Mouse (Mus musculus) erythroblast, adult 5-6 weeks (primary cell): ENCODE results near the gene Slc25a22. TPM values are rescaled to one million over a fixed set of nuclear protein-coding genes. Genes with fewer than 3 reads are reported as not detected.
A peak's percentile ranks its signal among the peaks of the same experiment; 100 is the strongest.
"Not testable (repeated sequence)": the region's sequence is repeated elsewhere in the genome, so short reads cannot be mapped to it uniquely, and the experiment has no call there.

ENCODE experiments used
- ATAC-seq: replicated peaks from 2 replicates; pipeline ENCODE4 v1.8.0; 2016; ENCODE audit warnings: moderate number of reproducible peaks, mild to moderate bottlenecking, moderate TSS enrichment, inconsistent platforms; ENCODE audit not compliant: poor library complexity, low FRiP score, severe bottlenecking
- total RNA-seq, 2 experiments: library from RNA; stranded (forward) in 1 of 2; stranded (reverse) in 1 of 2; fragments of 150-400 nt in 1 of 2; fragments of 200-764, 138-1000 nt in 1 of 2; gene quantifications; 2 replicates each; pipeline versions ENCODE4 v1.2.3 to v1.2.4; 2015 to 2017; ENCODE audit warnings: low replicate concordance in 2 of 2

Slc25a22 gene
- total RNA-seq, 2 experiments from 2014 or later, result 3.2 to 11.7 TPM

DNA sequence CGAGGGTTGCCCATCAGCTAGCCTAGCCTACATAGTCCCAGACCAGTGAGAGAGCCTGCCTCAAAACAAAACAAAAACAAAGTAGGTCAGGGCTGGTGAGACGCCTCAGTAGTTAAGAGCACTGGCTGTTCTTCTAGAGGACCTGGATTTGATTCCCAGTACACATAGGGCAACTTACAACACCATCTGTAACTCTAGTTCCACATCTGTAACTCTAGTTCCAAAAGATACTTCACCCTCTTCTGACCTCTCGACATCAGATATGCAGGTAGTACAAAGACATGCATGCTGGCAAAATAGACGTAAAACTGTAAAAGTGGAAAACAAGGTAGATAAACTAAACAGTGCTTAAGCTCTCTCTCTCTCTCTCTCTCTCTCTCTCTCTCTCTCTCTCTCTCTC lies 13.9 kb downstream of the Slc25a22 start:
- ATAC-seq, result no peak

GRCm38 (mm10) chr7:141420030-141420702 lies 17.5 kb downstream of the Slc25a22 start:
- no peak for ATAC-seq

DNA sequence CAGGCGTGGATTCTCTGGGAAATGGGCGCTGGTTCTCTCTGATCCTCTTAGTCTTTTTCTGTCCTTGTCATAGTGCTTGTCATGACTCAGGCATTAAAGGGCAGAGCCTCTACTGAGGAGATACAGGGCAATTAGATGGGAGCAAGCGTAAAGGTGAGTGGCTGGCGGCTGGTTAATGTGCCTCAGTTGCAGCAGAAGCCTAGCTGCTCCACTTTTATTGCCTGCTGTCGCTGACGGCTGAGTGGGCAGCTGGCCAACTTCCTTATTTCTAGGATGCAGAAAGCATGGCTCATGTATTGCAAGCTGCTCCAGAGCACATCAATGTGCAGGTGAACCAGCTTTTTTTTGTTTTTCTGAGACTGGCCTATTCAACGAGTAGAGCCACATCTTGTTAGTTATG lies 18.7 kb downstream of the Slc25a22 start:
- ATAC-seq, result no peak

- no peak for ATAC-seq
Measured at GRCm38 (mm10) chr7:141417731-141418681, 19.7 kb downstream of the Slc25a22 start.

- ATAC-seq, result no peak
Measured at GRCm38 (mm10) chr7:141416144-141416841, 21.4 kb downstream of the Slc25a22 start.

- peak; percentile 81 for ATAC-seq
Measured at GRCm38 (mm10) chr7:141413809-141414584, 23.7 kb downstream of the Slc25a22 start, which contains the start of gene Gatd1. Gatd1 (minus strand) TSS chr7:141414136.

GRCm38 (mm10) chr7:141413331-141413730 lies 24.4 kb downstream of the Slc25a22 start:
- peak; percentile 9; the same call in 1 of the 2 replicates for ATAC-seq

DNA sequence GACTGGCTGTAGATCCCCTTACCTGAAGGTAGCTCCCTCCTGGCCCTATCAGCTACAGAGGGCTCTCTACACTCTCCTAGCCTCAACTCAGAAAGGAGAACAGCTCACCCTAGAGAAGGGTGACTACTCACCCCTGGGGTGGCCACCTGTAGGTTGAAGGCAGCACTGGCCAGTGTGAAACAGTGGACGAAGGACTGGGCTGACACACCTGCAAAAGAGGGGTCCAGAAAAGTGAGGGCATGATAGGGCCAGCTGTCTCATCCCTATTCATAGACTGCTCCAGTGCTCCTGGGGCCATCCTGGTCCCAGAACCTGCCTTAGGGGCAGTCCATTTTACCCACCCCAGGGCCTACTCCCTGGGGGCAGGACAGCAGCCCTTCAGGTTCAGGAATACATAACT lies 26.0 kb downstream of the Slc25a22 start:
- no peak for ATAC-seq

DNA sequence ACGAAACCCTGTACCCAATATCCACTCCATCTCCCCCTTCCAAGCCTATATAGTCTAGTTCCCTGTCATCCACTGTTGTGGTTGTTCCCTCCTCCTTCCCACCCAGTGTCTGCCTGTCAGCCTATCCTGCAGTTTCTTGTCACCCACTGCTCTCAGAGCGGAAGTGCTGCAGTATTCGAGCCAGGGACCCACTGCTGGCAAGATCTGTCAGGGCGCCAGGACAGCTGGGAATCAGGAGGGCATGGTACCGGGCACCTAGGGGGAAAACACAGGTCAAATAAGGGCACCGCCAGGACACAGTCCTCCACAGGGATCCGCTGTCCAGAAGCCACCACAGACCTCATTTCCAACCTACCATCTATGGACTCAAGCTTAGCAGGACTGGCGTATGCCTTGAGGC lies 27.1 kb downstream of the Slc25a22 start:
- ATAC-seq, result no peak

GRCm38 (mm10) chr7:141408833-141409232 lies 28.9 kb downstream of the Slc25a22 start:
- peak; percentile 83 for ATAC-seq

DNA sequence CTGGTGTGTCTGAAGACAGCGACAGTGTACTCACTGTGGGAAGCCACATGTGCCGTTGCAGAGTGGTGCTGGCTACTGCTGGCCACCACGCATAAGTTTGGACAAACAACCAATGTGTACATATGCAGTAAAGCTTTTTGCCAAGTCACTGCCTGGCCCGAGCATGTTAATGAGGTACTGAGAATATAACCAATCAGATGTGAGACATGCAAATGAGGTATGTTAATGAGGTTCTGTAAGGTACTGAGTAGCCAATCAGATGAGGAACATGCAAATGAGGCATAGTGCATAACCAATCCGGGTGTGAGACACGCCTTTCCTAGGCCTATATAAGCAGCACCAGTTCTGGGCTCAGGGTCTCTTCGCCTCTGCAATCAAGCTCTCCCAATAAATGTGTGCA lies 30.0 kb downstream of the Slc25a22 start:
- ATAC-seq, result not testable (repeated sequence)

GRCm38 (mm10) chr7:141405466-141405865 lies 32.2 kb downstream of the Slc25a22 start:
- no peak for ATAC-seq

GRCm38 (mm10) chr7:141403305-141403704 lies 34.4 kb downstream of the Slc25a22 start:
- ATAC-seq, result peak; percentile 77

DNA sequence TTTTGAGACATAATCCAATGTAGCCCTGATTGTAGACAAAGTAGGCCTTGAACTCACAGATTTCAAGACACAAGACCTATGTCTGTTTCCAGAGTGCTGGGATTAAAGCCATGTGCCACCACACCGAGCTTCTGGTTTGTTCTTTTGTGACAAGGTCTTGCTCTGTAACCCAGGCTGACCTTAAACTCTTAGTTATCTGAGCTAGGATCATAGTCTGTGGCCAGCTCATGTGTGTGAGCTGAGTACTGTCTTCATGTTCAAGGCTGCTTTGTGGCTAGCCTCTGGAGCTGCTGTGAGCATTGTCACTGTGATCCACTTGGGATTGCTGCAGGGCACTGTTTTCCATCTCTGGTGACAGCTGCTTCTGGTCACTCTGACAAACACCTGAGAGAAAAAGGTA lies 42.3 kb downstream of the Slc25a22 start:
- ATAC-seq, result no peak

GRCm38 (mm10) chr7:141394771-141395170 lies 42.9 kb downstream of the Slc25a22 start:
- ATAC-seq, result 0 out of 2 replicates have a peak, but pooled peaks have one; percentile 6

GRCm38 (mm10) chr7:141394158-141394557 lies 43.5 kb downstream of the Slc25a22 start:
- peak; percentile 47 for ATAC-seq

DNA sequence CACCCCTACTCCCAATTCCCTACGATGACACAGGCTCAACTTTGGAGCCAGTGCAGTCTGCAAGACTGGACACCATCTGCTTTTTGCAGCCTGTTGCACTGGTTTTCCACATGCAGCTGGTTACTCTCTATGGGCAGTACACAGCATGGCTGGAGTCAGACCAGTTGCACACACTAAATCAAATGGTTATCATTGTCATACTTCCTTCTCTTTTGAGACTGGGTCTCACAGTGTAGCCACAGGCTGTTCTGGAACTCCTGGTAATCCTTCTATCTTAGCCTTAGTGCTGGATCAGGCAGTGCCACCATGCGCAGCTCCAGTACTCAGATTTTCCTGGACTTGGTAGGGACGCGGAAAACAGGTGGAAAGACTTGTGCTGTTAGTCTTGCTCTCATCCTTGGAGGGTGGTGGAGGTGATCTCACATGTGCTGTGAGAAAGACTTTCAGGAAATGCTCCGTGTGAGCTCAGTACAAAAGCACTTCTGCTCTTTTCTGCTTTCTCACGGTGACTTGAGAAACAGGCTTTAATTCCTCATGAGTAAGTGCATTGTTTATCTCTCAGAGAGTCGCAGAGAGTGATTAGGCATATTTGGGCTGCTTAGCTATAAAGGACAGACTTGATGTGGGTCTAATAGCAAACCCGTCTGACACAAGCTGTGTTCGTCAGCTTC lies 45.0 kb downstream of the Slc25a22 start:
- ATAC-seq, result peak; percentile 60

DNA sequence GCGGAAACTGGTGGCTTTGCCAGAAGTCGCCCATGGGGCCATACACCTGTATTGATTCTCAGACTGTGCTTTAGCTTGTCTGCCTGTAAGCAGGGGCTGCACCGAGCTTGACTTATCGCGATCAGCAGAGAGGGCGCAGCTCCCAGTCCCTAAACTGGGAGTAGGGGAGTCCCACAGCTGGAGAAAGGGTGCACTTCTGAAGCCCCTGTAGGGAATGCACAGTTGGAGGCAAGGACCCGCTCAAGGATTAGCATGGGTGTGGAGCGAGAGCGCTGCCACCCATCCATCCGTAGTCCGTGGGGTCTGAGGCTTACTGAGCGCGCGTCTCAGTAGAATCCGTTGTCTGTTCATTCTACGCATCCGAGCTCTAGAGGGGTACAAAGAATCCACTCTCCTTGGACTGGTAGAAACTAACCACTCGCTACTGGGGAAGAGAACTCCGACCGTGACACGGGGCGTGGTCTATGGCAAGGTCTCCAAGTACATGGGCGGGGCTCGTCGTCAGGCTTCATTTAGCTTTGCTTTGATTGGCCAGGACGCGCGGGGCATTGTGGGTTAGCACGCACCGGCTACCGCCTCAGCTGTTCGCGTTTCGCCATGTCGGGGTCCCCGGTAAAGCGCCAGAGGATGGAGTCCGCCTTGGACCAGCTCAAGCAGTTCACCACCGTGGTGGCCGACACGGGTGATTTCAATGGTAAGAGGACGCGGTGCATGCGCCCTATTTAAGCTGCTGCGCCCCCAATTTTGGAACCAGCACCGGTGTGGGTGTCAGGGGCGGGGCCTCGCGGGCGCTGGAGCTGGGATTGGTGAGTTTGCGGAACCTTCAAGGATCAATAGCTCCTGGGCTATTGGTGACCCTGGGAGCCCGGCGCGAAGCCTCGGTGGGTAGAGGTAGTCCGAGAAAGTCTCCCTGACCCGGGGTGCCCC lies 45.8 kb downstream of the Slc25a22 start, which contains the start of gene Taldo1:
TSS of gene Taldo1 (plus strand) at position 575 of the 927 bp plus-strand sequence.
- ATAC-seq, result peak; percentile 73
